Mouse (Mus musculus) liver, embryonic 12.5 days (tissue): ENCODE measurements around the gene Exo1. TPM values are rescaled to one million over a fixed set of nuclear protein-coding genes. Genes with fewer than 3 reads are reported as not detected.
A peak's percentile ranks its signal among the peaks of the same experiment; 100 is the strongest.

Experiments
- ATAC-seq: fragments of 200-750 bp; cut with Nextera tagmentation; 2 replicates; pipeline ENCODE4 v1.8.0; 2017; ENCODE audit warnings: moderate number of reproducible peaks, mild to moderate bottlenecking, moderate library complexity
- H3K27ac ChIP-seq: fragments of 300-500 bp; sonication (generic); 2 replicates; pipeline ENCODE4 v1.5.1; 2016; ENCODE audit warnings: mild to moderate bottlenecking
- H3K27me3 ChIP-seq: fragments of 300-500 bp; sonication (generic); replicated peaks from 2 replicates; pipeline ENCODE4 v1.6.1; 2016; ENCODE audit warnings: mild to moderate bottlenecking, moderate library complexity
- H3K36me3 ChIP-seq: fragments of 300-500 bp; sonication (generic); 2 replicates; pipeline ENCODE4 v1.6.1; 2016; ENCODE audit warnings: mild to moderate bottlenecking, moderate library complexity
- H3K4me1 ChIP-seq: fragments of 300-500 bp; sonication (generic); 2 replicates; pipeline ENCODE4 v1.6.1; 2016
- H3K4me2 ChIP-seq: fragments of 300-500 bp; sonication (generic); 2 replicates; pipeline ENCODE4 v1.6.1; 2016; ENCODE audit warnings: mild to moderate bottlenecking, moderate library complexity
- H3K4me3 ChIP-seq: fragments of 300-500 bp; sonication (generic); 2 replicates; pipeline ENCODE4 v1.5.1; 2016; ENCODE audit warnings: mild to moderate bottlenecking, moderate library complexity
- H3K9ac ChIP-seq: fragments of 300-500 bp; sonication (generic); 2 replicates; pipeline ENCODE4 v1.6.1; 2016; ENCODE audit warnings: mild to moderate bottlenecking, moderate library complexity
- H3K9me3 ChIP-seq: fragments of 300-500 bp; sonication (generic); replicated peaks from 2 replicates; pipeline ENCODE4 v1.6.1; 2016; ENCODE audit warnings: mild to moderate bottlenecking, moderate library complexity
- WGBS: fragments of 180-500 bp; shearing (Covaris S2); methylation state at CpG from one replicate; pipeline ENCODE4 v1.1.7; 2016; ENCODE audit not compliant: insufficient replicate concordance; 5-methylcytosine and 5-hydroxymethylcytosine counted together
- polyA plus RNA-seq: library from polyadenylated mRNA; unstranded; fragments of >200 nt; fragmentation: Nextera tagmentation; extraction: Ambion mirVana; gene quantifications from 2 replicates; pipeline ENCODE4 v1.2.1, GENCODE M21; 2016

The Exo1 gene
- polyA plus RNA-seq = 76.5 and 78.4 TPM in 2 replicates

GRCm38 (mm10) chr1:175880453-175881296, at the start of gene Exo1:
TSS of gene Exo1 (plus strand) at chr1:175880581.
- under 1% methylated on average over 66 of the region's 66 CpGs for WGBS
- Histone ChIP-seq H3K4me1 (peaks cover 23% of the 10 kb centered on the region), H3K4me3 (peak within 1 kb of the TSS; percentile 91), H3K36me3 (peaks cover 41% of the 10 kb centered on the region), H3K27ac (peak within 1 kb of the TSS; percentile 88), H3K9ac (peak within 1 kb of the TSS; percentile 87), H3K9me3 (no peaks in the 10 kb centered on the region), H3K27me3 (no peaks in the 10 kb centered on the region), H3K4me2 (peak within 1 kb of the TSS; percentile 77)
- ATAC-seq = peak; percentile 98

- 79% methylated on average over 1 of the region's 1 CpGs for WGBS
- no peaks in the 10 kb centered on the region for H3K27me3 ChIP-seq
- no peak overlapping the region for H3K4me2 ChIP-seq
Observed at GRCm38 (mm10) chr1:175855515-175855914, 24.9 kb upstream of the Exo1 start.

GRCm38 (mm10) chr1:175867050-175867449, 13.3 kb upstream of the Exo1 start:
- 43% methylated on average over 1 of the region's 1 CpGs for WGBS
- H3K4me1 ChIP-seq = no peaks in the 10 kb centered on the region
- H3K4me3 ChIP-seq = no peak overlapping the region
- no peak overlapping the region for H3K4me2 ChIP-seq
- no peak overlapping the region for H3K27ac ChIP-seq
- no peaks in the 10 kb centered on the region for H3K36me3 ChIP-seq
- ATAC-seq = no peak
- H3K9ac ChIP-seq = no peak overlapping the region
- H3K9me3 ChIP-seq = no peaks in the 10 kb centered on the region
- no peaks in the 10 kb centered on the region for H3K27me3 ChIP-seq

More at GRCm38 (mm10) chr1:175855515-175855914, 24.9 kb upstream of the Exo1 start:
- no peaks in the 10 kb centered on the region for H3K9me3 ChIP-seq
- H3K4me1 ChIP-seq = no peaks in the 10 kb centered on the region
- ATAC-seq = no peak
- H3K27ac ChIP-seq = no peak overlapping the region
- no peak overlapping the region for H3K4me3 ChIP-seq
- H3K9ac ChIP-seq = no peak overlapping the region
- no peaks in the 10 kb centered on the region for H3K36me3 ChIP-seq

DNA sequence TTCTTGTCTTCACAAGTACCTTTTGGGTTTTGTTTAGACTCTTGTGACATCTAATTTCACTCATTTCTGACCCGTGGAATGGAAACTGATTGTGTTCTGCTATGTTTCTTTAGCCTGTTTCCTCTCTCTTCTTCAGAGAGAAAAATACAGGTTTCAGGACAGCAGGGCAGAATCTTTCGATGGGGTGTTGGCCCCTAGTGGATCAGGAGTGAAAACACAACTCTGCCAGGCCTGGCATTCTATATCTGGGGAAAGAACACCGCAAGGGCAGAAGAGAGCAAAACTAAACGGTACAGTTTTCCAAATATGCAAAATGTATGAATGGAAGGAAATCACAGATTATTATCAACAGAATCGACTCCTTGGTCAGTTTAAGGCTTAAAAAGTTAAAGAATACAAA, 12.8 kb upstream of the Exo1 start:
- Histone ChIP-seq H3K9ac (no peak overlapping the region), H3K4me3 (no peak overlapping the region), H3K27ac (no peak overlapping the region), H3K36me3 (no peaks in the 10 kb centered on the region), H3K4me2 (no peak overlapping the region), H3K4me1 (no peaks in the 10 kb centered on the region), H3K9me3 (no peaks in the 10 kb centered on the region), H3K27me3 (no peaks in the 10 kb centered on the region)
- 32% methylated on average over 5 of the region's 5 CpGs for WGBS
- no peak for ATAC-seq

DNA sequence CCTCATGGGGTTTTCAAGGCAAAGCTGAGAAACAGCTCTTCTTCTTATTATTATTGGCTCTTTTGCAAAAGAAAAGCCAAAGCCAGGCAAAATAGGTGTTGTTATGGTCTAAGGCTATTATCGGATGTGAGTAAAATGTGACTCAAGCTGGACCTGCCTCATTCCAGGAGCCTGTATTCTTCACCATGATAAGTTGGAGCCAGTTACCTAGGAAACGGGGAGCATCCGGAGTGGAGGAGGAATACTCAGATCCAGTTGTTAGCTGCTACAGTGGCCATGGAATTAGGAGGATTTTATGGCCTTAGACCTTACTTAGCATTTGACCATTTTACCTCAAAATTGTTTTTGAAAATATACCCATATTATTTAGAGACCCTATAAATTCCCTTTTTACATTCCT, 9.7 kb upstream of the Exo1 start:
- 72% methylated on average over 3 of the region's 3 CpGs for WGBS

GRCm38 (mm10) chr1:175872028-175872816, 8.2 kb upstream of the Exo1 start:
- 76% methylated on average over 6 of the region's 6 CpGs for WGBS
- Histone ChIP-seq H3K27ac (no peak overlapping the region), H3K4me3 (no peak overlapping the region), H3K36me3 (no peaks in the 10 kb centered on the region), H3K9ac (no peak overlapping the region), H3K9me3 (no peaks in the 10 kb centered on the region), H3K4me2 (no peak overlapping the region), H3K27me3 (no peaks in the 10 kb centered on the region), H3K4me1 (no peaks in the 10 kb centered on the region)
- ATAC-seq = no peak

More for the DNA sequence above, 9.7 kb upstream of the Exo1 start:
- Histone ChIP-seq H3K36me3 (no peaks in the 10 kb centered on the region), H3K27me3 (no peaks in the 10 kb centered on the region), H3K4me1 (no peaks in the 10 kb centered on the region), H3K9ac (no peak overlapping the region), H3K4me3 (no peak overlapping the region), H3K4me2 (no peak overlapping the region), H3K27ac (no peak overlapping the region), H3K9me3 (no peaks in the 10 kb centered on the region)
- no peak for ATAC-seq

- peaks cover 66% of the 10 kb centered on the region for H3K36me3 ChIP-seq
- no peak overlapping the region for H3K9ac ChIP-seq
- WGBS = 88% methylated on average over 3 of the region's 3 CpGs
- peaks cover 23% of the 10 kb centered on the region for H3K4me1 ChIP-seq
- no peaks in the 10 kb centered on the region for H3K9me3 ChIP-seq
- H3K4me2 ChIP-seq = peak overlapping the region; percentile 77; the same call in 1 of the 2 replicates
- no peak overlapping the region for H3K4me3 ChIP-seq
- H3K27me3 ChIP-seq = no peaks in the 10 kb centered on the region
- ATAC-seq = no peak
- no peak overlapping the region for H3K27ac ChIP-seq
Observed at GRCm38 (mm10) chr1:175883398-175883797, 3.0 kb downstream of the Exo1 start.

DNA sequence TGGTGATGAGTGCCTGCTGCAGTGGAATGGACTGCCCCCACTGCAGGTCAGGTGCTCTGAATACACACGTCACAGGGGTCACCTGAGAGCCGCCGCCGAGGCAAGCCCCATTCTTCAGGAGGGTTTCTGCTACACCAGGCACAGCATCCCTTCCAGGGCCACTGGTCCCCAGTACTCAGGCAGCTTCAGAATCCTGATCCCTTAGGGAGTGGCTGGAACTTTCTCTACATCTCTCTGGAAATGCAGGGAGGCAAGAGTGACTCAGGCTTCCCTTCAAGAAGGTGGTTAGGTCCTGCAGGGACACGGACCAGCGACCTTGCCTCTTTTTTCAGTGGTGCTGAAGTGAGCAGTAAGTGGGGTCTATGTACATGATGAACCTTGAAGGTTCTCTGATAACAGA, 12.9 kb downstream of the Exo1 start:
- no peak overlapping the region for H3K27ac ChIP-seq
- H3K4me3 ChIP-seq = no peak overlapping the region
- 92% methylated on average over 6 of the region's 6 CpGs for WGBS
- no peak overlapping the region for H3K4me2 ChIP-seq
- H3K36me3 ChIP-seq = peaks cover 81% of the 10 kb centered on the region
- no peaks in the 10 kb centered on the region for H3K4me1 ChIP-seq
- H3K9me3 ChIP-seq = no peaks in the 10 kb centered on the region
- H3K27me3 ChIP-seq = no peaks in the 10 kb centered on the region
- no peak overlapping the region for H3K9ac ChIP-seq
- ATAC-seq = no peak

DNA sequence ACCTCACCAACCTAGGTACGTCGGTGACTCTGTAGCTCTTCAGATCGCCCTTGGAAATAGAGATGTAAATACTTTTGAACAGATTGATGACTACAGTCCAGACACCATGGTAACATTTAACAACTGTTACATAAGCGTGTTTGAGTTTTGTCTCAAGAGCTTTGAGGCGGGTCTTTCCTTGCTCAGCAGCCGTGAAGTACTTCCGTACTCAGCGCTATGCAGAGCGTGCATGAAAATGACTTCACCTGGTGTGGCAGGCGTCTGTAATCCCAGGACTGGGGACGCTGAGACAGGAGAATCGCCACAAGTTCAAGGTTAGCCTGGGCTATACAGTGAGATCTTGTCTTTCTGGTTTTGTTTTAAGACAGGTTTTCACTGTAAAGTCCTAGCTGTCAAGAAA, 13.3 kb downstream of the Exo1 start:
- ATAC-seq = no peak
- 92% methylated on average over 12 of the region's 12 CpGs for WGBS
- H3K27me3 ChIP-seq = no peaks in the 10 kb centered on the region
- no peak overlapping the region for H3K4me3 ChIP-seq
- H3K36me3 ChIP-seq = peaks cover 81% of the 10 kb centered on the region
- no peaks in the 10 kb centered on the region for H3K9me3 ChIP-seq
- no peak overlapping the region for H3K27ac ChIP-seq
- H3K9ac ChIP-seq = no peak overlapping the region
- H3K4me2 ChIP-seq = no peak overlapping the region
- no peaks in the 10 kb centered on the region for H3K4me1 ChIP-seq

DNA sequence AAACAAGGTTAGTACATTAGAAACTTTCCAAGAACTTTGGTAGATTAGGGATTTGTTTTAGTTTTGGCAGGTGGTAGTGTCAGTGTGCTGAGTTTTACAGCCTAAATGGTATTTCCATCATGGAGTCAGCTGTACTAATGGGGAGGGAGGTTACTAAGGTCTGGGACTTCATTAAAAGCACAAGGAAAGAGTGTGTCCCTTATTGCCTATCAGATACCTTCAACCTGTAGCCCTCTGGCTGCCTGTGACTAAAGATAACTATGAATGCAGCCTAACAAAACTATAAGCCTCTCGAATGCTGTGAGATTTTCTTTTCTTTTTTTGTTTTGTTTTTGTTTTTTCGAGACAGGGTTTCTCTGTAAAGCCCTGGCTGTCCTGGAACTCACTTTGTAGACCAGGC, 30.8 kb downstream of the Exo1 start:
- ATAC-seq = peak; percentile 53; the same call in 1 of the 2 replicates
- no peak overlapping the region for H3K4me2 ChIP-seq
- no peak overlapping the region for H3K27ac ChIP-seq
- H3K9me3 ChIP-seq = no peaks in the 10 kb centered on the region
- H3K9ac ChIP-seq = no peak overlapping the region
- no peak overlapping the region for H3K4me3 ChIP-seq
- peaks cover 49% of the 10 kb centered on the region for H3K36me3 ChIP-seq
- no peaks in the 10 kb centered on the region for H3K27me3 ChIP-seq
- H3K4me1 ChIP-seq = peaks cover 10% of the 10 kb centered on the region
- 64% methylated on average over 2 of the region's 2 CpGs for WGBS

- WGBS = 77% methylated on average over 3 of the region's 3 CpGs
- ATAC-seq = no peak
Observed at GRCm38 (mm10) chr1:175912038-175912437, 31.7 kb downstream of the Exo1 start.

GRCm38 (mm10) chr1:175913728-175914303, 33.4 kb downstream of the Exo1 start:
- Histone ChIP-seq H3K9ac (no peak overlapping the region), H3K27me3 (no peaks in the 10 kb centered on the region), H3K36me3 (peaks cover 23% of the 10 kb centered on the region), H3K9me3 (no peaks in the 10 kb centered on the region), H3K4me2 (no peak overlapping the region), H3K27ac (no peak overlapping the region), H3K4me1 (peaks cover 10% of the 10 kb centered on the region), H3K4me3 (no peak overlapping the region)
- 52% methylated on average over 5 of the region's 5 CpGs for WGBS
- ATAC-seq = peak; percentile 55

More at GRCm38 (mm10) chr1:175912038-175912437, 31.7 kb downstream of the Exo1 start:
- Histone ChIP-seq H3K4me1 (peaks cover 10% of the 10 kb centered on the region), H3K9ac (no peak overlapping the region), H3K4me3 (no peak overlapping the region), H3K4me2 (no peak overlapping the region), H3K9me3 (no peaks in the 10 kb centered on the region), H3K27me3 (no peaks in the 10 kb centered on the region), H3K27ac (no peak overlapping the region), H3K36me3 (peaks cover 40% of the 10 kb centered on the region)
